Mouse (Mus musculus) T-helper 17 cell (primary cell): ENCODE data around the gene Bcor.

Experiments
- in situ Hi-C, 2 experiments: fragments of 300-600 bp; cut with MboI, MseI; formaldehyde crosslinking; loops; 1 replicate in 1 of 2; 2 replicates in 1 of 2; pipeline ENCODE4 v1.15.1; 2025; ENCODE audit warnings: high pct_unique_total_duplicates in 2 of 2

The Bcor gene

DNA sequence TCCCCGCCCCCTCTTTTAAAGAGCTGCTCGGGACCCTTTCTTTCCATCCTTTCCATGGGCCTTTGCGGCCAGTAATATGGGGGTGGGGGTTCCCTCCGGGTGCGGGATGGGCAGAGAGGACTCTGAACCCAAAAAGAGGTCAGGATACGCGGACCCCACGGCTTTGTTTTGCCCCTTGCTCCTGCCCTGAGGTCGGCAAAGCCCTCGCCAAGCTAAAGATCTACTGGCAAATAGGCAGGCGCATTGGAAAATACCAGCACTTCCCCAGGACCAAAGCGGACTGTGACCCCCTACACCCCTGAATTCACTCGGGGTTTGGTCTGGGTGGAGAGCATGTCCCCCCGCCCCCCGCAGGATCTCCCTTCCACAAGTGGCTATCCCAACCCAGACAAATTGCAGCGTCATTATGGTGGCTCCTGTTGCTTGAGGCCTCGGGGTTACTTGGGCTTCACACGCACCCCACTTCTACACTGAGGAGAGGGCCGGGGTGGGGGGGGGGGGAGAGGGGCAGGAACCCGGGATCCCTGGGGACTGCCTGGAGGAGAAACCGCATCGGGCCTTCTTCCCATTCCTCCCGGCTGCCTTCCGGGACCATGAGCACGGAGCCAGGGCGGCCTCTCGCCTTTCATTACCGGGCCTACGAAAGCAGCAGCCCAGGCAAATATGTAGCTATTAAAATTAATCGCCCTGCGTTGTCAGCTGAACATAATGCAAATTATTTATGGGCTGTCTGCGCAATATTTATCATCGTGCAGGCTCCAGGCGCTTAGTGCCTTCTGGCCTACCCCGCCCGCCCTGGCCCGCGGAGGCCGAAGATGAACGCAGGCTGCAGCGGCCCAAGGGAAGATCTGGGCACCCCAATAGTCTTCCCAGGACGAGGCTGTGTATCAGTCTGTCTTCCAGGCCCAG lies 7.9 kb downstream of the Bcor start:
- in situ Hi-C loops: no loop called here

DNA sequence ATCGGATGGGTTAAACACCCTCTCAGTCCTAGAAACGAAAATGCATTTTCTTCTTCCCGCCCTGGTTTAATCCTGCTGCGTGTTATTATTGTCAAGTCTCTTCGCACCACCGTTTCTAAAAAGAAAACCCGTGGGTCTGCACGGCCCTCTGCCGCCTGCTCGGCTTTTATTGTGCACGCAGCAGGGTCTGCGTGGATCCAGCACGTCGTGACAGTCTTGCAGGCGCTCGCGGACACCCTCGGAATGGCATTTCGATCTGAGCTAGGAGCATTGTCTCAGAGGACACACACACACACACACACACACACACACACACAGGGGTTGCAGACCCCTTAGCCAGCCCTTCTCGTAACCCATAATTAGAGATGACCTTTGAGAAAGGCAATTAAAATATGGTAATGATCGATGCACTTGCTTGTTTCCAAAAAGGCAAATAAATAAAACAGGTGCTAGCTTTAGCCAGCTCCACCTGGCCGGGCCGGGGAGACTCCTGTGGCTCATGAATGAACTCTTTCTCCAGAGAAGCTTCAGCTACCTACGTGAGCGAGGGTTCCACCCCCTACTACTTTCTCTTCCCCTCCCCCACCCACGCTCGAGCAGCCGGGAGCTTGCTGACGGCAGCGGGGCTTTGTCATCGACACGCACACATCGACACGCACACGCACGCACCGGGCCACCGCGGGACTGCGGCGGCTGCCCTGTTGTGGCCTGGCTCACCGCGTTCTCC lies 8.7 kb downstream of the Bcor start:
- in situ Hi-C loops: no loop called here

DNA sequence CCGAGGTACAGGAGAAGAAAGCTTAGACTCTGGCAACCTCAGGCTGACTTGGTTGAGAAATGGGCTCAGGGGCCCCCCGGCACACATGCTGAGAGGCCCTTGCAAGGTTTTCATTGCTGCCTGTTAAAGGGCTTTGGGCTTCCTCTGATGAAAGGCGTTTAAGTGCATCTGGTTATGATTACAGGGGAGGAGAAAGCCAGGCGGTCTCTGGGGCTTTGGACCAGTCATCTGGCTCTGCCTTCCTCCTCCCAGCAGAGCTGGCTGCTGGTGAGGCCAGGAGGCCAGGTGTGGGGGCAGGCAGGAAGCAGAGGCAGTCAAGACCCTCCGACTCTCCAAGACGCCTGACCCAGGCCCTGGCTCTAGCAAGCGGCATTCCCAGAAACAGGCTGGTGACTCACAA lies 9.7 kb downstream of the Bcor start:
- in situ Hi-C loops: no loop called here

DNA sequence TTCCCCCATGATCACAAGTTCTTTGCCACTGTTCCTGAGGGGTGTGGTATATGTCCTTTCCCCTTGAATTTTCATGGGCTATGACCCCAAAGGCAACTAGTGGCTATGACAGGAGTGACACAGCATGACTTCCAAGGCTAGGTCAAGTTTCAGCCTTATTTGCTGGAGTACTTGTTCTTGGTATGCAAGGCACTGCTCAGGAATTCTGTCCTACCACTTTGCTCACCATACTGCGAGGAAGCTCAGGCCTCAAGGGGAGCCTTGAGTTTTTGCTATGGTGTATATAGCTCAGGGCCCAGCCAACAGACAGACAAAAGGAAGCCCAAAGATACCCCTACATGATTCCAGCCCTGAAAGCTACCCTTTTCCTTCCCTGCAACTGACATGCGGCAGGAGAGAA lies 13.9 kb downstream of the Bcor start:
- in situ Hi-C loops: no loop called here

DNA sequence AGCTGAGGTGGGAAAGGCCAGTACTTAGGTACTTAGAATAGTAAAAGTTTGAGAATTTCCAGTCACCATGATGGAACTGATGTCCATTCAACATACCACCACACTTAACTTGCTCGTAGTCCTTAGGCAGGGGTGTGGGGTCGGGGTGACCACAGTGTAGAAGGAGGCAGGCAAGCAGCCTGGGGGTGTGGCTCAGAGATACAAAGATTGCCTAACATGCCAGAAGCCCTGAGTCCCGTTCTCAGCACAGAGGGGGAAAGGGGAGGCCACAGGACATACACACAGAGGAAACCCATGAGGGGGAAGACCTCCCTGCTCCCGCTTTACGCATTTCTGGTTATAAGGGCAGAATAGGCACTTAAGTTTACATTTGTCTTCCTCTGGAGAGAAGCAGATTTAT lies 17.3 kb downstream of the Bcor start:
- in situ Hi-C loops: no loop called here

DNA sequence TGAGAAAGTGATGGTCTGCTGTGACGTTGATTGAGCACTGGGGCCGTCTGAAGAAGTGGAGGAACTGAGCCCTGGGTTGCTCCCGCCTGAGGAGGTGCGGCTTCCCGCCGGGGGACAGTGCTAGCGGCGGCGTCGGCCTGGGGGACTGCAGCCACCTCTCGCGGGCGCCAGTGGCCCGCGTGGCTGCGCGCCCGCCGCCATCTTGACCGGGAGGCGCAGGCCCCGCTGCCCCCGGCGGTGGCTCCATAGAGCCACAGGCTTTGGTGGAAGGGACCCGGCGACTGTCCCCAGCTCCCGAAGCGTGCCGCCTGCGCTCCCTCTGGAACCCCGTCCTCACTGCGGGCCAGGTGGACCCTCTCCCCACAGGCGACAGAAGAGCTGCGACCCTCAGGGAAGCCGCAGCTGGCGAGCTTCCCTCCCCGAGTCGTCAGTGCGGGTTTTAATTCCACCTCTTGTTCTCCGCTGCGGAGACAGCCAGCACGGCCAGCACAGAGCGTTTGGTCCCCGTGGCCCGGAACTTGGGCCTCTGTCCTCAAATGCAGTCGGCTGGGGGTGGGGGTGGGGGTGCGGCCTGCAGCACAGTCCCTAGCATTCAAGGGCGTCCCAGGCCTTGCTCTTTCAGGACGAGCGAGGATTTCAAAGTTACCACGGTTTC lies 19.9 kb downstream of the Bcor start:
- in situ Hi-C loops: no loop called here

DNA sequence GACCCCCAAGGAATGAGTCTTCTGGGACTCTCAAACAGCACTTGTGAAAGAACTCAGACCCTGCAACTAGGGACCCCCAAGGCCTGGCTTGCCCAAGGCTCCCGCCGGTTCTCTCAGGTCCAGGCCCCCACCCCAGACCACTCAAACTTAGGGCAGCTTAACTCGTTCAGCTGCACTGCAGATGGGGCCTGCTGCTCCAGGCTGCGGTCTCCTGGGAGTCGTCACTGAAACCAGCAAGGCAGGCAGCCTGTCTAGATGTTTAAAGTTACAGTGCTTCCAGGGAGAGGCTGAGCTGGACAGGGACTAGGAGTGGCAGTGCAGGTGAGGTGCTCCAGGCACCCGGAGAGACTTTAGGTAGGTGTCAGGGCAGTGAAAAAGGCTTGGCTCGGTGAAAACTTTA lies 21.9 kb downstream of the Bcor start:
- in situ Hi-C loops: loop anchor here in 1 of 2 experiments (10.0 kb wide), 1 partner anchor 53 kb away; no protein-coding TSS in a partner anchor

DNA sequence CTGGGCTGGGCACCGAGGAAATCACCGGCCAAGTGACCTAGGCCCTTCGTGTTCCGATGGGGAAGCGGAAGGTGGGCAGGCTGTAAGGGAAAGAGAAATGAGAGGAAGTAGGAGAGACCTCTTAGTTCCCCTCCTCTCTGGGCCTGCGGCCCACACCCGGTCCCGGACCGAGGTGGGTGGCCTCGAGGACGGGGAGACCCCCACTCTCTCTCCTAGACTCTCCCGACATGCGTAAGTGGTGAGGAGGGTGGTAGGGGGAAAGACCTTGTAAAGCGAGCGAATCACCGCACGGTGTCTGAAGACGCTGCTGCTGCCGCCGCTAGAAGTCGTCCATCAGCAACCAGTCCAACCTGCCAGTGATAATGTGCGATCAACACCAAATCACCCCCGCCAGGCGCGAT lies 23.0 kb downstream of the Bcor start:
- in situ Hi-C loops: loop anchor here in 1 of 2 experiments (10.0 kb wide), 1 partner anchor 52 kb away; no protein-coding TSS in a partner anchor

DNA sequence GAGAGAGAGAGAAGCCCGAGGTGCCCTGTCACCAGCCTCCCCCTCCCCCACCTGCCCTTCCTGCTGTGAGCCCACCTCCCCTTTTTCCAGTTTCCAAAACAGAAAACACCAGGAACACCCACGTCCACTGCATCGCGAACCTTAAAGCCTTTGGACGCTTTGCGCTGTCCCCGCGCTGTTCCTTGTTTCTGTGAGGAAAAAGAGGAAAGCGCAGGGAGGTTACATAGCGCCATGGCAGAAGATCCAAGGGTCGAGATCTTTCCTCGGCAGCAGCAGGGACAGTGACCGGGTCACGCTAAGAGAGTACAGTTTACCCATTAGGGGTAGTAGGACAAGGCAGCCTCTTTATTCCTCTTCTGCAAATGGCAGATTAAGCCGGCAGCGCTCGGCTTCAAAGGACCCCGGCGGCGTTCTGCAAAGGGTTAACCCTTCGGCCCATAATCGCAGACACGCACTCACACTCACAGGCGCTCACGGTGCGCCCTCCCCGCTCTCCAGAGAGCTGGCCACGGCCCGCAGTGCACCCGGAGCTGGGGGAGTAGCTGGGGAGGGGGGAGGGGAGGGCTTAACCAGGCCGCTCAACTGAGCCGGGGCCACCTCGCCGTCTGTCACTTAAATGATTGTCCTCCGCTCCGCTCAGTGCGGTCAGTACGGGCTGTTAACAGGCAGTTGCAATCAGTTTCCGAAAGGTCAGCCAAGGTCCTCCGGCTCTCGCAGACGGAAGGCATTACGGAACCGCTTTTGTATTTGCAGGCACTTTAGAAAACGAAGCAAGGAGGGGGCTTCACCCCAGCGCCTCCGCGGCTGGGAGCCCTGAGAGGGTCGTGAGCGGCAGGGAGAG lies 23.7 kb downstream of the Bcor start:
- in situ Hi-C loops: loop anchor here in 1 of 2 experiments (10.0 kb wide), 1 partner anchor 52 kb away; no protein-coding TSS in a partner anchor

DNA sequence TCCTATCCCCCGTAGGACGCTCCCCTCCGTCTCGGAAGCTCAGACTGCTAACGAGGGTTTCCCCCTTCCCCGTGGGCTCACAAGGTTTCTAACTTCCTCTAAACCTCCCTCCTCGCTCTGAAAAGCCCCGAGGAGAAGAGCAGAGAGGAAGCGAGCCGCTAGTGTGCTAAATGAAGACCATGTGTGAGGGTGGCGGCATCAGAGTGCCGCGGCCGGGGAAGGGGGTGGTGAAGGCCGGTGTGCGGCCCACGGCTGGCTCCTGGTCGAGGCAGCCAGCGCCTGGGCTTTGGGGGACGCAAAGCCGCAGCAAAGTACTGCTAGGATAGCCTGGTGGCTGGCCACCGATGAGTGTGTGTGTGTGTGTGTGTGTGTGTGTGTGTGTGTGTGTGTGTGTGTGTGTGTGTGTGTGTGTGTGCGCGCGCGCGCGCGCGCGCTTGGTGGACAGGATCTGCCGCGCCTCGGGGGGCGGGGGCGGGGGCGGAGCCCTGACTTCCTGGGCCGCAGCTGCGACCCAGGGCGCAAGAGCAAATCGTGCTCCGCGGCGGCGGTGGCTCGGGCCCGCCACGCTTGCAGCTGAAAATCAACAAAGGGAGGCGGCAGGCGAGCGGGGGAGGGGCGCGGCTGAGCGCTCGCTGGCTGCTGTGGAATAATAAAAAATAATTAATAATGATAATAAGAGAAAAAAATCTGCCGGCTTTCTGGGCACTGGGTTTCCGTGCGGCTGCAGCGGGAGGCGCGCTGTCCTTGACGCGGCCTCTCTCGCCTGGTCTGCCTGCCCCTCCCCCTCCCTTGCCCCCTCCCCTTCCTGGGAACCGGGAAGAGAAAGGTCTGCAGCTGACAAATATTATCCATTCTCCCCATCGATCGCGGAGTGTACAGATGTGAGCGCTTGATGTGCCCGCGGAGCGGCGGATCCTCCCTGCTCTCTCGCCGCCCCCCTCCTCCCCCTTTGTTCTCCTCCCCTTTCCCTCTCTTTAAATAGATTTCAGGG lies 24.7 kb downstream of the Bcor start:
- in situ Hi-C loops: loop anchor here in 1 of 2 experiments (10.0 kb wide), 1 partner anchor 51 kb away; no protein-coding TSS in a partner anchor

DNA sequence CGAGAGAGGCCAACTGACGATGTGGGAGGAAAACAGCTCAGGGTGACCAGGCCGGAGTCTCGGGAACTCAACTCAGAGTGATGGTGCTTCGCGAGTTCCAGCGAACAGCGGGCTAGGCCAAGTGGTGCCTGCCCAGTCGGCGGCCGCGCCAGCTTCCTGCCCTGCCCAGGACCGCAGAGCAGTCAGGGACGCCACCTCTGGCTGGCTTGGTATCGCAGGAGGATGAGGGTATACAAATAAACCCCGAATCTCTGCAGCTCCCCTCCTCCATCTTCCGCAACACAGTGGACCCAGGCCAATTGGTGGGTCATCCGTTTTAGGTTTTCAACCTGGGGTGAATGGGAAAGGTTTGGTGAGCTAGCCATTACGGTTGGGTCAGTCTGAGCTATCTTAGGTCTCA lies 25.6 kb downstream of the Bcor start:
- in situ Hi-C loops: loop anchor here (5.0 to 10.0 kb wide), 2 partner anchors 47 to 50 kb away; no protein-coding TSS in a partner anchor

DNA sequence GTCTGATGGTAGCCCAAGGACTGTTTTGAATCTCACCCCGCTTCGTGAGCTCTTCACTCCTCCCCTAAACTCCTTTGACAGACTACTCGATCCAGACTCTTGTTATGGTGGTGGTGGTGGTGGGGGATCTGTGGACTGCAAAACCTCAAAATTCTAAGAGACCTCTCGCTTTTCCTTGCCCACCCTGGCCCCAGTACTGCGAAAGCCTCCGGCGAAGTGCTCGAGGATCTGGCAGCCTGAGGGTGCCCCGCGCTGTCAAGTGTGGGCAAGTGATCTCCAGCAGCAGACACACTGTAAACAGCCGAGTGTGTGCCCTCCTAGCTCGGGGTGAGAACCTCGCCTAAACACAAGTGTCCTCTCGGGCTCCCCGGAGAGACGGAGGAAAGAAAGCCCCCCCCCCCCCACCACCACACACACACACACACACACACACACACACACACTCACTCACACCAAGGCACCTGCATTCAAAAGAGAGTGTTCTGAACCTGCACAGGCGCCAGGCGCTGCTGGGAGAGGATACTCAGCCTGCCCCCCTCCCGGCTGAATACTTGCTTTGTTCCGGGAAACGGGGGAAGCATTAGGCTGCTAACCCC lies 26.2 kb downstream of the Bcor start:
- in situ Hi-C loops: loop anchor here (5.0 to 10.0 kb wide), 2 partner anchors 47 to 49 kb away; no protein-coding TSS in a partner anchor

DNA sequence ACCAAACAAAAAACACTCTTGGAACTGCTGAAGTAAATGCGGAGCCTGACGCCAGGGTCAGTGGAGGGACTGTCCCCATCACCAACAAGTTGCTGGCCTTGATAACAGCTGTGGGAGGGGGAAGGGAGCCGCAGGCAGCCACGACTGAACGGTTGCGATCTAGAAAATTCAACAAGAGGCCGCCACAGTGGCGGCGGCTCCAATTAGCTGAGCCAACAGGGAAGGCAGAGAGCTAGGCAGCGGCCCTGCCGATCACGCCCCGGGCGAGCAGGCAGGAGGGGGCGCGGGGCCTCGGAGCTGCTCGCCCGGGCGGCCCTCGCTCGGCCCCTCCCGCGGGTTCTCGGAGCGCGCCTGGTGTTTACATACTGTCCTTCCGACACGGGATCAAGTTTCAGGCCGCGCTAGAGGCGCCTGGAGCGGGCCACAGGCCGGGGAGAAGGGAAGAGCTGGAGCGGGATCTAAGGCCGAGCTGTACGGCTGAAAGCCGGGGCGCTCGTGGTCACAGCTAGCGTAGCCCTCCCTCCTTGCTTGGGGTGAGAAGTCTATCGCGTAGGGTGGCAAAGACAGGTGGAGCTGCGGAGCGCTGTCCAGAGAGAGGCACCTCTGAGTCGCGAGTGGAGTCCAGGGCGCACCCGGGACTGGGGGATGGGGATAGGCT lies 26.8 kb downstream of the Bcor start:
- in situ Hi-C loops: loop anchor here (5.0 to 10.0 kb wide), 2 partner anchors 46 to 49 kb away; no protein-coding TSS in a partner anchor

DNA sequence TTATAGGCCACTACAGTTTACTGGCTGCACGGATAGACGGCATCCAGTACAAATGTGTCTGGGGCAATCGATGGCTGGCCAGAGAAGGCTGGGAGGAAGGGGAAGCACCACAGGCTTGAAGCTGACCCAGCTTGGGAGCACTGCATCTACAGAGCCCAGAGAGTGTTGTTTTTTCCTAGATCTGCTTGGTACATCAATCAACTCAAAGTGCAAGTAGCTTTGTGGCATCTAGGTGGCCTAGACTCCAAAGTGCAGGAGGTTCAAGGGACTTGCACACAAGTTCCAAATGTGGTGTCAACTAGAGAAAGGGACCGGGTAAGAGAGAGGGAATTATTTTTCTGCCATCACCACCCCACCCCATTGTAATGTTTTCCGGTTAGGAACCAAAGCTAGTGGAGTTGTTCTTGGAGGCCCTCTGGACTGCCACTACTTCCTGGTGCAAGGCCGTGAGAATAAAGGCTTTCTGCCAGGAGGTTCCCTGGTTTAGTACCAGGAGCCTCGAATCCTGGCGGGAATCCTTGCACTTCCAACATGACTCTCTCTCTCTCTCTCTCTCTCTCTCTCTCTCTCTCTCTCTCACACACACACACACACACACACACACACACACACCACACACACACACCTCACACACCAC lies 27.5 kb downstream of the Bcor start:
- in situ Hi-C loops: loop anchor here (5.0 to 10.0 kb wide), 2 partner anchors 45 to 48 kb away; no protein-coding TSS in a partner anchor

DNA sequence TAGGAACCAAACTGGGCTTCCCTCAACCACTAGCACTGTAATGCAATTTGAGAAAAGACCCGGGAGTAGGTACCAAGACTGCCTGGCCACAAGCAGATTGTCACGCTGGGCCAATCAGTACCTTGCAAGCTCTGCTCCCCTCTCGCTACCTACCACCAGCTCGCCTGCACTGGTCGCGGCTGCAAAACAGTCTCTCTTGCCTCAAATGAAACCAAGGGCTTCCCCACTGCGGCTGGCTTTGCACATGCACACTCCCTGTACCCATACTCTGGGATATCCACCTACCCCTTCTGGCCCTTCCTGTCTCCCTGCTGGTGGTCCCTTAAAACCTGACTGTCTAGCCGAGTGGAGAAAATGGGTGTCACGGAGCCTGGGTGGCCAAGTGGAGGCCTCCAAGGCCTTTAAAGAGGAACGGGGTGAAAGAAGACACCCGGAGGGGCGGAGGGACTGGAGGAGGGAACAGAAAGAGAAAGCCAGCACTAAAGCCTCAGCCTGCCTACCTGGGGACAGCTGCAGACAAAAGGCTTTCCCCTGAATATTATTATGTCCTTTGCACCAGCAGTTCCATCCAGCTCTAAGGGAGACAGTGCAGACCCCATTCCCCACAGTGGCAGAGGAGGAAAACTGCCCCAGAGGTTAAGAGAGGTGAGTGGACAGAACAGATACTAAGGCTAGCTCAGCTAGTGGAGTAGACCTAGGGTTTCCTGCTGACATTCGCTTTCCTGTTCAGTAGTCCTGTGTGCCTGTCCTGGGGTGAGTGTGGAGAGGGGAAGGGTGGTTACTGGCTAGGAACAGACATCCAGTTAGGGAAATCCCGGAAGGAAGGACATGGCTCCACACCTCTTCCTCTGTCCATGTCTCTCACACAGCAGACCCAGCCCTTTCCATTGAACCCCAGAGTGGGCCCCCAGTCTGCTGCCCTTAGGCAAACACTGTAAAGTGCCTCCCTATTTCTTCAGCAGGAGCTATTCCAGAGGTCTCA lies 30.0 kb downstream of the Bcor start:
- in situ Hi-C loops: loop anchor here (5.0 to 10.0 kb wide), 2 partner anchors 43 to 45 kb away; no protein-coding TSS in a partner anchor

DNA sequence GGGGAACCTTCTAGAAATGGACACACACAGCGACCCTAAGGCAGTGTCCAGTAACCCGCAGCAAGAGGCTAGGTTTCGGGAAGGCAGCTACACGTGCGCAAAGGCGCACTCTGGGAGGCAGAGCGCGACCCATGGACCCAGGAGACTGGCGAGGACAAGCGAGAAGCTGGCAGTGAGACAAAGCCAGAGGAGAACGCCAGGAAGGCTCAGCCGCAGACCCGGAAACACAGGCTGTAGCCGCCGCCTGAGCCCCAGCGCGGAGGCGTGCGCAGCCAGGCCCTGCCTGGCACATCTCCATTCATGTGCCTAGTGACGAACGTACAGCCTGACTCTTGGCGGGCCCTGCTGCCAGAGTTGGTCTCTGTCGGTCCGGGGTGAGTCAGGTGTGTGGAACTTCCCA lies 30.9 kb downstream of the Bcor start:
- in situ Hi-C loops: no loop called here
